Mouse (Mus musculus) thymus, postnatal 10 days (tissue): ENCODE results near the gene Ccdc162.

Source experiments
- DNase-seq, 2 experiments: peaks; one replicate each; pipeline ENCODE4 v3.0.0; 2021; ENCODE audit warnings: low spot score in 2 of 2

Ccdc162 gene

GRCm38 (mm10) chr10:41716029-41716897, at the start of gene Ccdc162:
Ccdc162 (minus strand) TSS chr10:41716634.
- no peak for DNase-seq

GRCm38 (mm10) chr10:41765586-41765985, 49.2 kb upstream of the Ccdc162 start:
- DNase-seq = no peak

- no peak for DNase-seq
These were observed 47.4 kb upstream of the Ccdc162 start for GRCm38 (mm10) chr10:41763741-41764385.

GRCm38 (mm10) chr10:41760866-41761265, 44.4 kb upstream of the Ccdc162 start:
- no peak for DNase-seq

- DNase-seq = no peak
These were observed 41.6 kb upstream of the Ccdc162 start for GRCm38 (mm10) chr10:41758041-41758440.

- DNase-seq = no peak
These were observed 40.8 kb upstream of the Ccdc162 start for GRCm38 (mm10) chr10:41757226-41757625.

GRCm38 (mm10) chr10:41751867-41752480, 35.5 kb upstream of the Ccdc162 start:
- DNase-seq = peak; percentile 16 to 39

- DNase-seq = no peak
These were observed 32.9 kb upstream of the Ccdc162 start for GRCm38 (mm10) chr10:41749306-41749705.

- DNase-seq = no peak
These were observed 30.1 kb upstream of the Ccdc162 start for GRCm38 (mm10) chr10:41746554-41746953.

GRCm38 (mm10) chr10:41744006-41744405, 27.6 kb upstream of the Ccdc162 start:
- no peak for DNase-seq

- no peak for DNase-seq
These were observed 23.8 kb upstream of the Ccdc162 start for GRCm38 (mm10) chr10:41740221-41740620.

GRCm38 (mm10) chr10:41737245-41737644, 20.8 kb upstream of the Ccdc162 start:
- DNase-seq = no peak

GRCm38 (mm10) chr10:41735398-41735797, 19.0 kb upstream of the Ccdc162 start:
- DNase-seq = no peak

GRCm38 (mm10) chr10:41733214-41733613, 16.8 kb upstream of the Ccdc162 start:
- no peak for DNase-seq

- DNase-seq = no peak
These were observed 15.5 kb upstream of the Ccdc162 start for GRCm38 (mm10) chr10:41731932-41732331.

- no peak for DNase-seq
These were observed 14.3 kb upstream of the Ccdc162 start for GRCm38 (mm10) chr10:41730746-41731145.

GRCm38 (mm10) chr10:41726215-41726614, 9.8 kb upstream of the Ccdc162 start:
- no peak for DNase-seq

- DNase-seq = no peak
These were observed 3.2 kb upstream of the Ccdc162 start for GRCm38 (mm10) chr10:41719587-41719986.

- DNase-seq = no peak
These were observed 877 bp downstream of the Ccdc162 start for GRCm38 (mm10) chr10:41715557-41715956.

- no peak for DNase-seq
These were observed 5.0 kb downstream of the Ccdc162 start for GRCm38 (mm10) chr10:41711467-41711866.

- DNase-seq = no peak
These were observed 5.7 kb downstream of the Ccdc162 start for GRCm38 (mm10) chr10:41710773-41711172.

GRCm38 (mm10) chr10:41709341-41709740, 7.1 kb downstream of the Ccdc162 start:
- DNase-seq = no peak

GRCm38 (mm10) chr10:41699669-41700068, 16.8 kb downstream of the Ccdc162 start:
- DNase-seq = no peak
